Mouse (Mus musculus) R1 (cell line): ENCODE measurements at regions not wholly inside any gene's neighbourhood (a gene's known extent, or its start where the extent isn't known, plus 50 kb on each side); places are given as distances from the start of the nearest gene placed in this dataset.
A peak's percentile ranks its signal among the peaks of the same experiment; 100 is the strongest.

Experiments
- DNase-seq: peaks from one replicate; pipeline ENCODE4 v3.0.0-alpha.2; 2018; ENCODE audit warnings: low read depth, low spot score

- no peak for DNase-seq
Observed at GRCm38 (mm10) chr15:61514324-61514723, 591.5 kb upstream of the A1bg start.

GRCm38 (mm10) chr15:61508806-61509205, 586.0 kb upstream of the A1bg start:
- DNase-seq = no peak

DNA sequence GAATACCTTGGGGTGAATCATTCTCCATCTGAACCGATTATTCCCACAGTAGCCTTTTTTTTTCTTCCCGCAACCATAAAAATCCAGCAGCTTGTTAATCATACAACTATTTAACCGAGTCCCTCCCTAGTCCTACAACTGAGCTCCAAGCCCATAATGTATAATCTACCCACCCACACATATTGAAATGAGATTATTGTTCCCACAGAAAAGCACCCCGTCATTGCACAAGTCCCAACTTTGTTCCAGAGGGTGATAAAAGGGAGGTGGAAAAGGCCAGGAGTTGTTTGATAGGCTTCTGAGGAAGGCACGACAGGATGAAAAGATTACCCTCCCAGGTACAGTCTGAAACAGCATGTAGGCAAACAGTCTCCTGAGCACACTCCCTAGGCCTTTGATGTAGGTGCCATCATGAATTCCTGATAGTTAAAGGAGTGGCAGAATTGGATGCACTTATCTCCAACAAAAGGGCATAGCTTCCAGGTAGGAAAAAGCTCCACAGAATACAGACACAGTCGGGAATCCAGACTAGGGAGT, 583.6 kb upstream of the A1bg start:
- no peak for DNase-seq

DNA sequence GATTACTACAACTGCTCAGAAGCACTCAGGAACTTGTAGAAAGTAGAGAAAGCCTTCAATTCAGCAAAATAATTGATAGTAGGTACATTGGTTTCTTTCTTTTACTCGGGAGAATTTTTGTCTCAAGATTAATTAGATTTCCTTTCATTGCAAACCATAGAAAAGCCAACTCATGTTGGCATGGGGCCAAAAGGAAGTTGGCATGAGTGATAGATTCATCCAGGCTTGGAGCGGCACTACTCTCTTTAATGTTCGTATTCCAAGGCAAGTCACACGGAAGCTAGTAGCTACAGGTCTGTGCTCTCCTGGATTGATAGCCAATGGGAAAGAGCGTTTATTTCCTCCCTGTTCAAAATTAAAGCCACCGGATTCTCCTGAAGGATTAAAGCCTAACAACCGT, 580.6 kb upstream of the A1bg start:
- no peak for DNase-seq

DNA sequence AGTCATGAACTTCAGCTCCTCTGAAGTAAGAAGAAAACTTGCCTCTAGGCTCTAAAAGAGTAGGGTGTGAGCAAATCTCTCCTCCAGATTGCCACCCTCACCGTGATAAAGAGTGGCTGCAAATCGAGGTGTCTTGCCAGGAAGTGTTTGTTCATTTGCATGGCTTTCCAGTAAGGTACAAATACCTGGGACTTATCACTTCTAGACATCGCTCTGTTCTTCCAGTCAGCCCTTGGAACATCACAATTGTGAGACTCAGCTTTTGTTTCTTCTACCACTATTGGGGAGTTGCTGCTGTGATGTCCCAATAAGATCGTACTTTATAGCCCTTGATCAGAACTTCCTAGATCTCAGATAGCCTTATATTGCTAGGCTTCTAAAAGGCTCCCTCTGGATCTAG, 566.9 kb upstream of the A1bg start:
- no peak for DNase-seq

GRCm38 (mm10) chr15:61481861-61482260, 559.0 kb upstream of the A1bg start:
- no peak for DNase-seq

GRCm38 (mm10) chr15:61473900-61474299, 551.1 kb upstream of the A1bg start:
- no peak for DNase-seq

DNA sequence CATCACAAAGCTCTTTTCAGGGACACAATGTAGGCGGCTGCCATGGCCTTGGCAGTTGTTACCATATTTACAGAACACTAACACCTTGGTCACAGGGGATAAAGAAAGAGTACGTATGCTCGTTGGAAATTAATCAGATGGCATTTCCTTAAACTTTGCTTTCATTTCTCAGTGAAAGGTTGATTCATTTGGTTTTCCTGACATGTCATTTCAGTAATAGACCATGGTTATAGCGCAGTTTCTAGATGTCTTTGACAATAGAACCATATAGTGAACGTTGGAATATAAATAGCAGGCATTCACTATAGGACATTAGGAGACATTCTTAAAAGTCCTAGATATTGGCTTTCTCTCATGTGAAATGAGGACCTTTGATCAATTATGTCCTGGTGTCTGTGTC, 532.2 kb upstream of the A1bg start:
- DNase-seq = no peak

- DNase-seq = no peak
Observed at GRCm38 (mm10) chr15:61454350-61454671, 531.5 kb upstream of the A1bg start.

DNA sequence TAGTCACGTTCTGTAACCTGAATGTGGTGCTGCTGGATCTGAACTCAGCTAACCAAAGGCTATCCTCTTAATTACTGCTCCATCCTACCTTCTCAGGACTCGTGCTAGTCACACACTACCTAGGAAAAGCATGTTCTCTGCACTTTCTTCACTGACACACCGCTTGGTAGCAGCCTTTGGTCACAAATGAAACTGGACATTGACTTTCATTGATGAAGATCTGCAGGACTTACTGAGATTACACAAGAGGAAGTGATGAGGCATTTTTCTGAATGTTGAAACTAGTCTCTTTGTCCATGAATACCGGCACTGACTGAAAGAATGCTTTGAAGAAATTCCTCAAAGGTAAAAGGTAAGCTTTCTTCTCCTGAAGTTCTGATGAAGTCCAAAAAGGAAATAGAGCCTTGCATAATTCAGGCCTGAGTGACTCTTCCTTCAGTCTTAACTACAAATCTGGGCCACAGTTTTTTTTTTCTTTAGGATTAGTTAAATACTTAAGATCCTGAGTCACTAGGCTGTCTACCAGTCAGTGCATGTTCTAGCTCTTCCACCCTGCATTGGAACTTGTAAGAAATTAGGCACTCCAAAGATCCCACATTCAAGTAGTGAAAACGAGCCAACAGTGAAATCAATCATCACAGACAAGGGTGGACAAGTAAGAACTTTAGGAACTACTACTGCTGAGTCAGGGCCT, 531.0 kb upstream of the A1bg start:
- DNase-seq = no peak

DNA sequence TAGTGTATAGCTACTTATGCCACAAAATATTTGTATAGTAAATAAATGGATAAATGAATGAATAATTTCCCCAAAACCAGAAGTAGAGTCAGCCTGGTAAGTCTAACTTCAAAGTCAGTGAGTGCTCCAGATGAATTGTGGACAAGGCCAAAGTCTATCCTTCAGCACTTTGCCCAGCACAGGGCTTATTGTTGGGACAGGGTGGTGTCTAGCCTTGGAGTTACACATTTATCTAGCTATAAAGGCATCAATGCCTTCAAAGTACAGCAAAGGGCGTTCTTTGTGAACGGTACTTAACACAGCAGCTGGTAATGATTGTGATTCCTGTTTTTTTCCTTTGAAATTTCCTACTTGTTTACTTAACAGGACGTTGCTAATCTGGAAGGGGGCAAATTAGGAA, 527.4 kb upstream of the A1bg start:
- no peak for DNase-seq

GRCm38 (mm10) chr15:61448482-61448881, 525.7 kb upstream of the A1bg start:
- no peak for DNase-seq

DNA sequence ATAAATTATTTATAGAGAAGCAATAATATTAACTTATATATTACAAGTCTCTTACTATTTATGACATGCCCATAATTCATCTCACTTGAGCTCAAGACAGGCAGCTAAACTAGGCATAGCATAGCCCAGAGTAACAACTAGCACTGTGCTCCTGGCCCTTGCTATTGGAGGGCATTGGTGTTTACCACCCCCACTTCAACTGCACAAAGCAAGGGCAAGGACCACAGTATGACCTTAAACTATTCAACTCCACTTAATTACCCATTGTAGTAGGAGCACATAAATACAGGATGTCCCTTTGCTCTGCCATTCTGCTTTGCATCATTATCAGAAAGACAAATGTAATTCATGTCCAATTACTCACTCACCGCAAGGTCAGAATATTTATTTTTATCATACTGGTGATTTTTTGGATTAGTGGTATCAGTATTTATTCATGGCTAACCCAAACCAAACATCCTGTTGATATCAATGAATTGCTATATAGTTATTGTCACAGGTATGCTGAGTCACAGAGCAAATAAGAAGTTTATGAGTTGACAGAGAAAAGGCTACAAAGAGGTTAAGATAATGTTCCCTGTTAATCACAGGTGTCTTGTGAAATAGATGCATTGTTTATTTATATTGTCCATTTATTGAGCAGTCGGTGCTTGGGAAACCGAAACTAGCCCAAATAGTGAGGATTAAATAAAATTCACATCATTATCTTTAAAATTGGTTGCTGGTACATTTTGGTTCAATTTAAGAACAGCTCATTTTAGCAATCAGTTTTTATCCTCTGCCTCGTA, 523.4 kb upstream of the A1bg start:
- no peak for DNase-seq

DNA sequence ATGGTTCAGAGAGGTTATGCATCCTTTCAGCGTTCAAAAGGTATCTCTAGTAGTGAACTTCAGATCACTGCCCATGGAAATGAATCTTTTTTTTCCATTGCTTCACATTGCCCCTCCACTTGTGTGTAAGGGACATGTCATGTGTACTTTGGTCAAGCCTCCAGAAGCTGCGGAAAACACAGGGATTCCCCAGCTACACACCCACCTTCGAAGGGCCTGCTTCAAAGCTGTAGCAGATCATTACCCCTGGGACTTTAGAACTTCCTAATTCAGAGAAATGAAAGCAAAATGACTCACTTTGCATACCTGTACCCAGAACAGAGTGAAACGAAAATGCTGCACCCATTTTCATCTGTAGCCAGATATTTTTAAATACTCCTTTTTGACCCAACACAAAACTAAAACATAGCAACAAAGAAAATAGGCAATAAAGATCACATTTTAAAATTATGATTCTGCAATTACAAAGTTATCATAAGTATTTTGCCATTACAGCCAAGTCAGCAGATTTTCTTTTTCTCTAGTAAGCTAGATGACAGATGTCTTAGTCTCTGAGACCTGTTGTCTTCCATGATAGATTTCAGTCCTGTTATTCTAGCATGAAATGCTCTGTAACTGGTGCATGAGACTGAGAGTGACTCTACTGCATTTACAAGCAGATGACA, 519.1 kb upstream of the A1bg start:
- DNase-seq = no peak

- DNase-seq = no peak
Observed at GRCm38 (mm10) chr15:61441012-61441411, 518.2 kb upstream of the A1bg start.

GRCm38 (mm10) chr15:61440284-61440683, 517.5 kb upstream of the A1bg start:
- DNase-seq = no peak

- DNase-seq = peak; percentile 7
Observed at GRCm38 (mm10) chr15:61439623-61440170, 516.9 kb upstream of the A1bg start.

- DNase-seq = no peak
Observed at GRCm38 (mm10) chr15:61428818-61429415, 506.1 kb upstream of the A1bg start.

DNA sequence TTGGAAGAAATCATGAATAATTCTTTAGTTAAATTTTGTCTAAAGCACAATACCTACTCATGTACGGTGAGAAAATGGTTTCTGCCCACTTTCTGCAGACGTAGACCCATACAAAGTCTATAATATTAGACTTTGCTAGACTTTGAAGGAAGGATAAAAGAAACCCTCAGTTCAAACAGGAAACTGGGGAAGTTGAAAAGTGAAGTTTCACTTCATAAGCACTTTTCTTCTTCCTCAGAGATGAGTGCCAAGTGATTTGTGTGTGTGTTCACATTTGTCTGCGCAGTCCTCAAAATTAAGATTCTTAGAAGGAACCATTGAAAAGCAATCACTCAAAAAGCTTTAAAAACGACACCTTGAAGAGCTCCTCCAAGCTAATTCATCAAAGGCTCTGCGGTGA, 500.2 kb upstream of the A1bg start:
- no peak for DNase-seq

- no peak for DNase-seq
Observed at GRCm38 (mm10) chr15:61417506-61417905, 494.7 kb upstream of the A1bg start.

- DNase-seq = no peak
Observed at GRCm38 (mm10) chr15:61416841-61417240, 494.0 kb upstream of the A1bg start.

DNA sequence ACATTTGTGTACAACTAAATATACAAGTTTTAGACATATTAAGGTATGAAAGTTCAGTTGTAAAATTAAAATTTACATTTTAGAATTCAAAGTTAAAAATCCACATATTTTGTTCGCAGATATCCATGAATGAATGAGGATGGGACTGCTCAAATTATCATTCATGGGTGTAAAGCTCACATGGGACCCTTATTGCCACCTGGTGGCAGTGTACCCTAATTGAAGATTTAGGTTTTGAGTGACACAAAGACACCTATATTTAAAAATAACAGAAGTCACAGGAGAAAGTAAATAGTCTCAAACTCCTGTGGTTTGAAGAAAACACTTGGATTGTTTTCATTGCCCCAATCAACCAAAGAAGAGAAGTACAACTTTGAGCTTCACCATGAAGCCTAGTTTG, 492.8 kb upstream of the A1bg start:
- peak; percentile 8 for DNase-seq
